ENCODE assay signal across 20 mouse cellular contexts in genomic region chr15:103020899-103021418, GRCm38 (mm10). TPM values are rescaled to one million over a fixed set of nuclear protein-coding genes. Genes with fewer than 3 reads are reported as not detected.
DNase-seq lines count a peak whose midpoint lies in the region; ATAC-seq and TF ChIP-seq lines count a peak whose summit lies in the region.
"Had no signal": no experiment of that assay in that cellular context is flagged by ENCODE, and none has a peak within 500 bp of the region (broad histone marks: within the 10 kb centered on the region; RNA-seq: fewer than 3 reads in every experiment).

No protein-coding gene starts in this region.

- H3K36me3 ChIP-seq in kidney, embryonic 15.5 days: no peaks in the 10 kb centered on the region
- peaks cover 0 to 11% of the 10 kb centered on the region in 2 experiments; a peak in 2 of 4 replicates for H3K36me3 ChIP-seq in MEL (ENCODE audit: control insufficient read depth in 1 of 2, insufficient read depth in 2 of 2, low read length in 2 of 2)
- no peaks in the 10 kb centered on the region for H3K36me3 ChIP-seq in hindbrain, embryonic 15.5 days
- H3K36me3 ChIP-seq in neural tube, embryonic 15.5 days: no peaks in the 10 kb centered on the region
- no peaks in the 10 kb centered on the region for H3K36me3 ChIP-seq in midbrain, postnatal 0 days (ENCODE audit: insufficient read depth, low read length)
- H3K36me3 ChIP-seq: embryonic facial prominence, embryonic 13.5 days; heart, embryonic 10.5 days; liver, embryonic 13.5 days had no signal

- TF ChIP-seq EP300 in MEL (IDR thresholded peaks at IDR 0.05; ENCODE audit: low read depth in 1 of 2, low read length in 2 of 2): no peak

- TF ChIP-seq RAD21 in MEL (IDR thresholded peaks at IDR 0.05; ENCODE audit: low read depth, low read length): no peak

- DNase-seq in kidney, postnatal 4 days: no peak
- peak; percentile 93 for DNase-seq in MEL (ENCODE audit: low read depth, low spot score)
- DNase-seq in midbrain, postnatal 0 days (ENCODE audit: low spot score): no peak
- DNase-seq: cerebellum, adult 11 months; gastrocnemius, postnatal 36 days; kidney, adult 8-10 months; layer of hippocampus, adult 9-11 months; liver, embryonic 13.5 days had no signal

- no peaks in the 10 kb centered on the region for H3K79me2 ChIP-seq in MEL (ENCODE audit: control insufficient read depth, insufficient read depth, low read length, poor library complexity)

- H3K27ac ChIP-seq in kidney, embryonic 15.5 days: no peak overlapping the region
- H3K27ac ChIP-seq in MEL (ENCODE audit: control insufficient read depth, low read depth, low read length): peak overlapping the region; percentile 69
- no peak overlapping the region for H3K27ac ChIP-seq in hindbrain, embryonic 15.5 days (replicated peaks)
- no peak overlapping the region; the same call in 1 of the 2 replicates for H3K27ac ChIP-seq in neural tube, embryonic 15.5 days (replicated peaks)
- H3K27ac ChIP-seq in midbrain, postnatal 0 days (ENCODE audit: low read depth, low read length): no peak overlapping the region
- H3K27ac ChIP-seq: embryonic facial prominence, embryonic 13.5 days; heart, embryonic 10.5 days; liver, embryonic 13.5 days had no signal

- no peaks in the 10 kb centered on the region for H3K9me3 ChIP-seq in kidney, embryonic 15.5 days (replicated peaks)
- H3K9me3 ChIP-seq in MEL (replicated peaks; ENCODE audit: insufficient read depth, low read length): no peaks in the 10 kb centered on the region
- H3K9me3 ChIP-seq in hindbrain, embryonic 15.5 days: no peaks in the 10 kb centered on the region
- H3K9me3 ChIP-seq in neural tube, embryonic 15.5 days (replicated peaks): no peaks in the 10 kb centered on the region
- no peaks in the 10 kb centered on the region for H3K9me3 ChIP-seq in midbrain, postnatal 0 days (ENCODE audit: low read length)
- H3K9me3 ChIP-seq: embryonic facial prominence, embryonic 13.5 days; heart, embryonic 10.5 days; liver, embryonic 13.5 days had no signal

- H3K4me1 ChIP-seq in kidney, embryonic 15.5 days: peaks cover 85% of the 10 kb centered on the region
- H3K4me1 ChIP-seq in MEL (ENCODE audit: control insufficient read depth in 1 of 2, insufficient read depth in 2 of 2, low read length in 2 of 2): peaks cover 5 to 8% of the 10 kb centered on the region in 2 experiments
- H3K4me1 ChIP-seq in hindbrain, embryonic 15.5 days (replicated peaks): no peaks in the 10 kb centered on the region; the same call in 1 of the 2 replicates
- H3K4me1 ChIP-seq in neural tube, embryonic 15.5 days: peaks cover 69% of the 10 kb centered on the region
- H3K4me1 ChIP-seq in midbrain, postnatal 0 days (ENCODE audit: insufficient read depth, low read length): no peaks in the 10 kb centered on the region
- H3K4me1 ChIP-seq: embryonic facial prominence, embryonic 13.5 days; heart, embryonic 10.5 days; liver, embryonic 13.5 days had no signal

- no peak for TF ChIP-seq CTCF in MEL (IDR thresholded peaks at IDR 0.05 in 2 of 3, conservative IDR thresholded peaks at IDR 0.05 in 1 of 3; ENCODE audit: control insufficient read depth in 1 of 3, insufficient read depth in 1 of 3, low read depth in 2 of 3, low read length in 3 of 3, poor library complexity in 1 of 3, severe bottlenecking in 1 of 3)
- no peak for TF ChIP-seq CTCF in midbrain, postnatal 0 days (IDR thresholded peaks at IDR 0.05)

- H3K9ac ChIP-seq in kidney, embryonic 15.5 days: no peak overlapping the region
- H3K9ac ChIP-seq in MEL (ENCODE audit: control insufficient read depth, low read depth, low read length, poor library complexity, severe bottlenecking): peak overlapping the region; percentile 68
- no peak overlapping the region for H3K9ac ChIP-seq in hindbrain, embryonic 15.5 days
- no peak overlapping the region for H3K9ac ChIP-seq in neural tube, embryonic 15.5 days (replicated peaks)
- no peak overlapping the region for H3K9ac ChIP-seq in midbrain, postnatal 0 days (replicated peaks; ENCODE audit: low read length, poor library complexity, severe bottlenecking)
- H3K9ac ChIP-seq: embryonic facial prominence, embryonic 13.5 days; liver, embryonic 13.5 days had no signal

- no peak overlapping the region for H3K4me3 ChIP-seq in kidney, embryonic 15.5 days (replicated peaks)
- H3K4me3 ChIP-seq in MEL (ENCODE audit: control insufficient read depth in 1 of 2, insufficient read depth in 1 of 2, low read depth in 2 of 2, low read length in 2 of 2): peak overlapping the region; percentile 47 to 70
- peak overlapping the region; percentile 12; the same call in 1 of the 2 replicates for H3K4me3 ChIP-seq in hindbrain, embryonic 15.5 days
- no peak overlapping the region for H3K4me3 ChIP-seq in neural tube, embryonic 15.5 days (replicated peaks)
- H3K4me3 ChIP-seq in midbrain, postnatal 0 days (ENCODE audit: low read depth, low read length): no peak overlapping the region
- H3K4me3 ChIP-seq: embryonic facial prominence, embryonic 13.5 days; heart, embryonic 10.5 days; liver, embryonic 13.5 days had no signal

- H3K4me2 ChIP-seq in kidney, embryonic 15.5 days: peak overlapping the region; percentile 41
- H3K4me2 ChIP-seq in hindbrain, embryonic 15.5 days: peak overlapping the region; percentile 43
- peak overlapping the region; percentile 27 for H3K4me2 ChIP-seq in neural tube, embryonic 15.5 days
- no peak overlapping the region for H3K4me2 ChIP-seq in midbrain, postnatal 0 days (ENCODE audit: low read depth, low read length, poor library complexity, severe bottlenecking)
- H3K4me2 ChIP-seq: embryonic facial prominence, embryonic 13.5 days; liver, embryonic 13.5 days had no signal

- H3K27me3 ChIP-seq in kidney, embryonic 15.5 days: peaks cover 82% of the 10 kb centered on the region
- no peaks in the 10 kb centered on the region for H3K27me3 ChIP-seq in MEL (ENCODE audit: control insufficient read depth in 1 of 2, insufficient read depth in 2 of 2, low read length in 2 of 2)
- peaks cover 95% of the 10 kb centered on the region for H3K27me3 ChIP-seq in hindbrain, embryonic 15.5 days
- H3K27me3 ChIP-seq in neural tube, embryonic 15.5 days (replicated peaks): no peaks in the 10 kb centered on the region
- peaks cover 99% of the 10 kb centered on the region for H3K27me3 ChIP-seq in midbrain, postnatal 0 days (ENCODE audit: insufficient read depth, low read length)

- no peak; a peak in 1 of 4 replicates for TF ChIP-seq POLR2A in MEL (IDR thresholded peaks at IDR 0.05; ENCODE audit: control insufficient read depth in 1 of 2, insufficient read depth in 1 of 2, low read depth in 1 of 2, low read length in 2 of 2, poor library complexity in 1 of 2)

- no peak for ATAC-seq in kidney, embryonic 15.5 days (replicated peaks; ENCODE audit: low FRiP score)
- no peak for ATAC-seq in hindbrain, embryonic 15.5 days (ENCODE audit: low FRiP score, low read depth)
- no peak for ATAC-seq in neural tube, embryonic 15.5 days (ENCODE audit: low FRiP score)
- ATAC-seq in activated CD4-positive, CD25-positive, alpha-beta regulatory T cell, adult 4 months: no peak
- ATAC-seq in monocyte, adult 5-6 weeks (replicated peaks; ENCODE audit: insufficient number of reproducible peaks, low FRiP score, low TSS enrichment, poor library complexity, severe bottlenecking): no peak
- ATAC-seq in midbrain, postnatal 0 days (ENCODE audit: low FRiP score): no peak
- ATAC-seq: lung, postnatal 0 days had no signal

- WGBS in kidney, embryonic 15.5 days: 13% methylated on average over 8 of the region's 8 CpGs
- 3% methylated on average over 8 of the region's 8 CpGs for WGBS in hindbrain, embryonic 15.5 days
- 10% methylated on average over 8 of the region's 8 CpGs for WGBS in neural tube, embryonic 15.5 days
- 3% methylated on average over 8 of the region's 8 CpGs for WGBS in midbrain, postnatal 0 days

RNA-seq across cellular contexts. Expression of gene Hoxc4, which starts 2.2 kb away (rescaled TPM):
- polyA plus RNA-seq in kidney, embryonic 15.5 days (2015; fragmentation: Nextera tagmentation; extraction: Ambion mirVana): 7.9 and 10.2 TPM in 2 replicates
- total RNA-seq in MEL (2012; rRNA removed): 2.5 and 2.6 TPM in 2 replicates
- polyA plus RNA-seq in MEL (2012; ENCODE audit: insufficient read depth in 1 of 2, insufficient read length in 2 of 2, low read depth in 1 of 2, low replicate concordance in 2 of 2, missing spikeins in 1 of 2): 1 to 10 TPM in 1 of 2 experiments, not detected in 1; 9.4 TPM
- polyA plus RNA-seq in hindbrain, embryonic 15.5 days (2015; fragmentation: Nextera tagmentation; extraction: Ambion mirVana): 56.8 and 63.8 TPM in 2 replicates
- 26.7 and 48.6 TPM in 2 replicates for polyA plus RNA-seq in neural tube, embryonic 15.5 days (2015; fragmentation: Nextera tagmentation; extraction: Ambion mirVana)
- not detected for polyA plus RNA-seq in activated CD4-positive, CD25-positive, alpha-beta regulatory T cell, adult 4 months (2017; shearing (Covaris generic))
- 0.57 TPM in 1 of 3 replicates, not detected in the others for total RNA-seq in monocyte, adult 5-6 weeks (2017)
- total RNA-seq in midbrain, postnatal 0 days (2014; rRNA removed): 2.2 TPM in 1 of 2 replicates, not detected in the other
- not detected in 2 replicates for polyA plus RNA-seq in midbrain, postnatal 0 days (2015; fragmentation: Nextera tagmentation; extraction: Ambion mirVana)
- total RNA-seq: heart, postnatal 25 days; left cerebral cortex, postnatal 14 days; megakaryocyte-erythroid progenitor cell, adult 5-6 weeks had no signal

RNA-seq across cellular contexts. Expression of gene Hoxc6, which starts 22.9 kb away (rescaled TPM):
- 10.9 and 11.0 TPM in 2 replicates for polyA plus RNA-seq in kidney, embryonic 15.5 days (2015; fragmentation: Nextera tagmentation; extraction: Ambion mirVana)
- 1.7 and 2.3 TPM in 2 replicates for total RNA-seq in MEL (2012; rRNA removed)
- 1 to 10 TPM in 1 of 2 experiments, not detected in 1; 9.4 TPM for polyA plus RNA-seq in MEL (2012; ENCODE audit: insufficient read depth in 1 of 2, insufficient read length in 2 of 2, low read depth in 1 of 2, low replicate concordance in 2 of 2, missing spikeins in 1 of 2)
- 7.4 and 13.1 TPM in 2 replicates for polyA plus RNA-seq in hindbrain, embryonic 15.5 days (2015; fragmentation: Nextera tagmentation; extraction: Ambion mirVana)
- polyA plus RNA-seq in neural tube, embryonic 15.5 days (2015; fragmentation: Nextera tagmentation; extraction: Ambion mirVana): 23.4 and 35.1 TPM in 2 replicates
- not detected for polyA plus RNA-seq in activated CD4-positive, CD25-positive, alpha-beta regulatory T cell, adult 4 months (2017; shearing (Covaris generic))
- total RNA-seq in monocyte, adult 5-6 weeks (2017): not detected in 3 replicates
- total RNA-seq in midbrain, postnatal 0 days (2014; rRNA removed): not detected in 2 replicates
- not detected in 2 replicates for polyA plus RNA-seq in midbrain, postnatal 0 days (2015; fragmentation: Nextera tagmentation; extraction: Ambion mirVana)
- total RNA-seq: heart, postnatal 25 days; left cerebral cortex, postnatal 14 days; megakaryocyte-erythroid progenitor cell, adult 5-6 weeks had no signal
- polyA plus RNA-seq: embryonic facial prominence, embryonic 13.5 days; lung, postnatal 0 days; thymus, postnatal 0 days had no signal

RNA-seq across cellular contexts. Expression of gene Hoxc8, which starts 30.6 kb away (rescaled TPM):
- 8.7 and 11.1 TPM in 2 replicates for polyA plus RNA-seq in kidney, embryonic 15.5 days (2015; fragmentation: Nextera tagmentation; extraction: Ambion mirVana)
- 0.26 and 0.31 TPM in 2 replicates for total RNA-seq in MEL (2012; rRNA removed)
- polyA plus RNA-seq in MEL (2012; ENCODE audit: insufficient read depth in 1 of 2, insufficient read length in 2 of 2, low read depth in 1 of 2, low replicate concordance in 2 of 2, missing spikeins in 1 of 2): 1 to 10 TPM in 1 of 2 experiments, not detected in 1; 1.7 TPM
- polyA plus RNA-seq in hindbrain, embryonic 15.5 days (2015; fragmentation: Nextera tagmentation; extraction: Ambion mirVana): 2.3 and 16.6 TPM in 2 replicates
- 56.5 and 108 TPM in 2 replicates for polyA plus RNA-seq in neural tube, embryonic 15.5 days (2015; fragmentation: Nextera tagmentation; extraction: Ambion mirVana)
- under 1 TPM in 1 of 2 experiments, not detected in 1; 0.15 TPM for polyA plus RNA-seq in activated CD4-positive, CD25-positive, alpha-beta regulatory T cell, adult 4 months (2017; shearing (Covaris generic))
- not detected in 3 replicates for total RNA-seq in monocyte, adult 5-6 weeks (2017)
- total RNA-seq in midbrain, postnatal 0 days (2014; rRNA removed): not detected in 2 replicates
- not detected in 2 replicates for polyA plus RNA-seq in midbrain, postnatal 0 days (2015; fragmentation: Nextera tagmentation; extraction: Ambion mirVana)
- total RNA-seq: heart, postnatal 25 days; left cerebral cortex, postnatal 14 days; megakaryocyte-erythroid progenitor cell, adult 5-6 weeks had no signal
- polyA plus RNA-seq: embryonic facial prominence, embryonic 13.5 days; lung, postnatal 0 days; thymus, postnatal 0 days had no signal

RNA-seq across cellular contexts. Expression of gene Hoxc9, which starts 44.7 kb away (rescaled TPM):
- polyA plus RNA-seq in kidney, embryonic 15.5 days (2015; fragmentation: Nextera tagmentation; extraction: Ambion mirVana): 10.0 and 10.7 TPM in 2 replicates
- total RNA-seq in MEL (2012; rRNA removed): 3.2 and 4.1 TPM in 2 replicates
- 100 to 1,000 TPM in 1 of 2 experiments, 1 to 10 TPM in 1; 9.5 to 400 TPM for polyA plus RNA-seq in MEL (2012; ENCODE audit: insufficient read depth in 1 of 2, insufficient read length in 2 of 2, low read depth in 1 of 2, low replicate concordance in 2 of 2, missing spikeins in 1 of 2)
- 0.30 TPM in 1 of 2 replicates, not detected in the other for polyA plus RNA-seq in hindbrain, embryonic 15.5 days (2015; fragmentation: Nextera tagmentation; extraction: Ambion mirVana)
- 19.7 and 30.9 TPM in 2 replicates for polyA plus RNA-seq in neural tube, embryonic 15.5 days (2015; fragmentation: Nextera tagmentation; extraction: Ambion mirVana)
- polyA plus RNA-seq in activated CD4-positive, CD25-positive, alpha-beta regulatory T cell, adult 4 months (2017; shearing (Covaris generic)): not detected
- total RNA-seq in monocyte, adult 5-6 weeks (2017): not detected in 3 replicates
- total RNA-seq in midbrain, postnatal 0 days (2014; rRNA removed): not detected in 2 replicates
- polyA plus RNA-seq in midbrain, postnatal 0 days (2015; fragmentation: Nextera tagmentation; extraction: Ambion mirVana): not detected in 2 replicates
- total RNA-seq: heart, postnatal 25 days; left cerebral cortex, postnatal 14 days; megakaryocyte-erythroid progenitor cell, adult 5-6 weeks had no signal
- polyA plus RNA-seq: embryonic facial prominence, embryonic 13.5 days; liver, embryonic 13.5 days; lung, postnatal 0 days; thymus, postnatal 0 days had no signal

RNA-seq across cellular contexts. Expression of gene Hoxc5, which starts 53.7 kb away (rescaled TPM):
- polyA plus RNA-seq in kidney, embryonic 15.5 days (2015; fragmentation: Nextera tagmentation; extraction: Ambion mirVana): 3.6 and 4.8 TPM in 2 replicates
- 0.46 and 0.56 TPM in 2 replicates for total RNA-seq in MEL (2012; rRNA removed)
- polyA plus RNA-seq in MEL (2012; ENCODE audit: insufficient read depth in 1 of 2, insufficient read length in 2 of 2, low read depth in 1 of 2, low replicate concordance in 2 of 2, missing spikeins in 1 of 2): 1 to 10 TPM in 1 of 2 experiments, not detected in 1; 3.0 TPM
- polyA plus RNA-seq in hindbrain, embryonic 15.5 days (2015; fragmentation: Nextera tagmentation; extraction: Ambion mirVana): 20.1 and 22.0 TPM in 2 replicates
- 14.6 and 20.7 TPM in 2 replicates for polyA plus RNA-seq in neural tube, embryonic 15.5 days (2015; fragmentation: Nextera tagmentation; extraction: Ambion mirVana)
- polyA plus RNA-seq in activated CD4-positive, CD25-positive, alpha-beta regulatory T cell, adult 4 months (2017; shearing (Covaris generic)): not detected
- not detected in 3 replicates for total RNA-seq in monocyte, adult 5-6 weeks (2017)
- 0.88 TPM in 1 of 2 replicates, not detected in the other for total RNA-seq in midbrain, postnatal 0 days (2014; rRNA removed)
- polyA plus RNA-seq in midbrain, postnatal 0 days (2015; fragmentation: Nextera tagmentation; extraction: Ambion mirVana): not detected in 2 replicates
- total RNA-seq: heart, postnatal 25 days; left cerebral cortex, postnatal 14 days; megakaryocyte-erythroid progenitor cell, adult 5-6 weeks had no signal
- polyA plus RNA-seq: lung, postnatal 0 days had no signal

Comparison
In these comparisons a context has a peak if more than half of its experiments do, and no peak if none do; other contexts are left out.
1. H3K4me3 ChIP-seq: peak in MEL (2 of 2) and hindbrain, embryonic 15.5 days (single experiment); none in kidney, embryonic 15.5 days (single experiment), neural tube, embryonic 15.5 days (single experiment) and midbrain, postnatal 0 days (single experiment).